Mouse (Mus musculus) layer of hippocampus, adult 6 months (tissue): Measurements from ENCODE around the gene Ugp2. TPM values are rescaled to one million over a fixed set of nuclear protein-coding genes. Genes with fewer than 3 reads are reported as not detected.

Experiments used
- long read RNA-seq, 2 experiments: library from polyadenylated mRNA; unstranded; transcript quantifications; one replicate each; pipeline ENCODE4 v2.0.0; 2019 to 2020
- microRNA-seq: library from miRNA; unstranded; fragments of <30 nt; microRNA quantifications from one replicate; pipeline ENCODE4 v1.2.0, GENCODE M21; 2020
- polyA plus RNA-seq: library from polyadenylated mRNA; unstranded; fragments of <200 nt; fragmentation: Nextera tagmentation; gene quantifications from 2 replicates; pipeline ENCODE4 v1.2.3, GENCODE M21; 2021

The Ugp2 gene
- polyA plus RNA-seq, result 64.9 and 71.2 TPM in 2 replicates
- long read RNA-seq, experiment 1, transcript Ugp2-201 (10 exons, 2,044 nt), result minor isoform, 20 of 193 reads
- long read RNA-seq, experiment 1, transcript Ugp2-202 (10 exons, 2,683 nt), result major isoform, 138 of 193 reads
- long read RNA-seq, experiment 1, partial matches to known transcripts, result 30 of 193 reads
- long read RNA-seq, experiment 1, other reads (novel, unspliced or antisense), result 5 of 193 reads
- long read RNA-seq, experiment 2, transcript Ugp2-201 (10 exons, 2,044 nt), result minor isoform, 143 of 615 reads
- long read RNA-seq, experiment 2, transcript Ugp2-202 (10 exons, 2,683 nt), result major isoform, 449 of 615 reads
- long read RNA-seq, experiment 2, partial matches to known transcripts, result 13 of 615 reads
- long read RNA-seq, experiment 2, other reads (novel, unspliced or antisense), result 10 of 615 reads

DNA sequence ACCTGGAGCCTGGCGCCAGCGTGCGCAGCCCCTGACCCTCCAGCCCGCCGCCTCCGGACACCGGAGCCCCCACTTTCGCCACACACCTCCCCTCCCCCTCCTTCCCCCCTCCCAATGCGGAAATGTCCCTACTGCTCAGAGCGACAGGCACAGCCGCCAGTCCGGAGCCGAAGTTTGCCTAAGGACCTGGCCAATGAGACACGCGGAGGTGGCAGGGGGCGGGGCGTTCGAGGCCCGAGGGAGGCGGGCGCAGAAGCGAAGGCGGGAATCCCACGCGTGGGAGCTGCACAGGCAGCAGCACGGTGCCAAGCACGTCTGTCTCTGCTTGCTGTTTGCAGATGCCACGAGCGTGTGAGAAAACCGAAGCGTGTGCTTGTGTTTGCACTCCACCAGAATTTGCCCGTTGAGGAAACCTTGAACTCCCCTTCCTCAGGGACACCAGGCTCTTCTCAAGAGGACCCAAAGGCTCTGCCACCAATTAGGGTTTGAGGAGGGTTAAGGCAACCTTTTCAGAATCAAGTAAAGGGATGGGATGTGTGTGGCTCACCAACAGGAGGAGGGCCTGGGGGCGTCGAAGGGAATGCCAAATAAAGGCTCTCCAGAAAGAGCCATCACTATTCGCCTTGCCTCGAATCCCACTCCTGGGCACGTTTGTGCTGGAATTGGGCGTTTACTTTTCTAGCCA lies at the start of gene Ugp2:
Gene Ugp2 (minus strand): TSS at position 80 of the 685 bp plus-strand sequence.

Small RNAs within 50 kb of the gene (microRNA-seq; reads per million reads assigned to microRNA genes)
- gene Mir1933, result not detected

Other genes with a start within 250 kb of the Ugp2 start
- 1.6 and 2.0 TPM in 2 replicates for gene Vps54, start 131.9 kb downstream of the Ugp2 start, polyA plus RNA-seq
- gene Wdpcp, start 201.0 kb upstream of the Ugp2 start, polyA plus RNA-seq, result 5.2 and 7.3 TPM in 2 replicates
- gene Mdh1, start 201.2 kb upstream of the Ugp2 start, polyA plus RNA-seq, result 999 and 1,026 TPM in 2 replicates